Mouse (Mus musculus): ENCODE results near the gene Inpp5a.

GRCm38 (mm10) chr7:139362514-139362913, 26.4 kb upstream of the Inpp5a start:
- TF ChIP-seq E2F4 (IDR thresholded peaks at IDR 0.05; ENCODE audit: insufficient read depth) (no peak), POLR2A (IDR thresholded peaks at IDR 0.05; ENCODE audit: insufficient read length, low read depth) (no peak), REST (IDR thresholded peaks at IDR 0.05; ENCODE audit: insufficient read depth, insufficient read length) (no peak)

Measured in myocyte (in vitro differentiated cells).